Mouse (Mus musculus): ENCODE measurements around the gene Mylpf.
"Not testable (repeated sequence)": the region's sequence is repeated elsewhere in the genome, so short reads cannot be mapped to it uniquely, and the experiment has no call there.

The Mylpf gene

GRCm38 (mm10) chr7:127224616-127225015 lies 15.9 kb downstream of the Mylpf start:
- intact Hi-C loops (cut with DNase I), result no loop called here

GRCm38 (mm10) chr7:127225147-127225995 lies 16.7 kb downstream of the Mylpf start:
- intact Hi-C loops (cut with DNase I), result no loop called here

GRCm38 (mm10) chr7:127228615-127229303 lies 20.1 kb downstream of the Mylpf start:
- intact Hi-C loops (cut with DNase I), result no loop called here

- intact Hi-C loops (cut with DNase I), result no loop called here
Observed at GRCm38 (mm10) chr7:127231376-127231775, 22.7 kb downstream of the Mylpf start.

- intact Hi-C loops (cut with DNase I), result no loop called here
Observed at GRCm38 (mm10) chr7:127231826-127232621, 23.3 kb downstream of the Mylpf start.

GRCm38 (mm10) chr7:127232622-127233367 lies 24.1 kb downstream of the Mylpf start, which contains the start of the genes Zfp553 and Sept1:
Gene Zfp553 (plus strand): TSS chr7:127233061.
Gene Sept1 (minus strand): TSS chr7:127233130.
- intact Hi-C loops (cut with DNase I), result no loop called here

GRCm38 (mm10) chr7:127233368-127233749 lies 24.7 kb downstream of the Mylpf start:
- intact Hi-C loops (cut with DNase I), result no loop called here

GRCm38 (mm10) chr7:127233765-127234164 lies 25.1 kb downstream of the Mylpf start:
- intact Hi-C loops (cut with DNase I), result no loop called here

- intact Hi-C loops (cut with DNase I), result no loop called here
Observed at GRCm38 (mm10) chr7:127234777-127235176, 26.1 kb downstream of the Mylpf start.

GRCm38 (mm10) chr7:127243361-127243867 lies 34.7 kb downstream of the Mylpf start:
- intact Hi-C loops (cut with DNase I), result no loop called here

- intact Hi-C loops (cut with DNase I), result no loop called here
Observed at GRCm38 (mm10) chr7:127243870-127244657, 35.4 kb downstream of the Mylpf start, which contains the start of gene Zfp771. Gene Zfp771 (plus strand): TSS chr7:127244274.

GRCm38 (mm10) chr7:127244658-127245510 lies 36.2 kb downstream of the Mylpf start:
- intact Hi-C loops (cut with DNase I), result no loop called here

- intact Hi-C loops (cut with DNase I), result not testable (repeated sequence)
Observed at GRCm38 (mm10) chr7:127250511-127250910, 41.8 kb downstream of the Mylpf start.

GRCm38 (mm10) chr7:127252414-127252813 lies 43.7 kb downstream of the Mylpf start:
- intact Hi-C loops (cut with DNase I), result no loop called here

GRCm38 (mm10) chr7:127253341-127253740 lies 44.7 kb downstream of the Mylpf start:
- intact Hi-C loops (cut with DNase I), result no loop called here

- intact Hi-C loops (cut with DNase I), result no loop called here
Observed at GRCm38 (mm10) chr7:127253821-127254769, 45.4 kb downstream of the Mylpf start.

- intact Hi-C loops (cut with DNase I), result no loop called here
Observed at GRCm38 (mm10) chr7:127255008-127255407, 46.3 kb downstream of the Mylpf start.

- intact Hi-C loops (cut with DNase I), result no loop called here
Observed at GRCm38 (mm10) chr7:127255965-127256364, 47.3 kb downstream of the Mylpf start.
